Mouse (Mus musculus): ENCODE results near the gene Hoxc4.

GRCm38 (mm10) chr15:103083598-103083997 lies 64.9 kb downstream of the Hoxc4 start:
- TF ChIP-seq POLR2A (IDR thresholded peaks at IDR 0.05; ENCODE audit: borderline replicate concordance, insufficient read depth, low read length) (no peak), CTCF (IDR thresholded peaks at IDR 0.05; ENCODE audit: borderline replicate concordance, insufficient read depth, low read depth, low read length) (no peak)

Data from cerebellum, adult 2 months (tissue).